Mouse (Mus musculus): ENCODE data around the gene Rsrc1. TPM values are rescaled to one million over a fixed set of nuclear protein-coding genes. Genes with fewer than 3 reads are reported as not detected.

Gene Rsrc1
- total and polyA plus RNA-seq, 2 experiments from 2014 or later = 13.1 to 15.0 TPM

DNA sequence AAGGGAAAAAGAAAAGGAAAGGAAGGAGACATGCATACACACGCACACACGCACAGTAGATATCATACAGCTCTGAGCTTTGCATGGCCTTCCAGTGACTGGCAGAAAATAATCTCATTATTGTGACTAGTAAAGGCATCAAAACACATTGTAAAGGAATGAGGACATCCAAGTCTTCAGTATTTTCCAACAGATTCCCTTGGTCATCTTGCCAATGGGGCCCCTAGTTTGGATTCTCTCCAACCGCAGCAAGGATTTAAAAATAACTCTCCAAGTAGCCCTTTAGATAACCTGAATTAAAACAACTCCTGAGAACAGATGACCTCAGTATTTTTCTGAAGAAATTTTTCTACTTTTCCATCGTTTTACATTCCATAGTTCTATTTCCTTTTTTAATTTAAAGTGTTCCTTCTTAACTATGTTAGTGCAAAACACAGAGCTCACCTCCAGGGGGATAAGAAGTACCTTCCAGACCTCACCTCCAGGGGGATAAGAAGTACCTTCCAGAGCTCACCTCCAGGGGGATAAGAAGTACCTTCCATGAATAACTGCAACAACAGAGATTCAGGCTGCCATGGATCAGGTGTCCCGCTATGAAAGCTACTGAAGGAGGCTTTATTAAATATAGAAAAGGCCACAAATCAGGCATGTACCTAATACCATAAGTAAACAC, 388.4 kb downstream of the Rsrc1 start:
- no peaks in the 10 kb centered on the region for H3K9me3 ChIP-seq (replicated peaks; ENCODE audit: control insufficient read depth, low read length)
- no peak overlapping the region for H3K4me3 ChIP-seq (ENCODE audit: low read depth, low read length)
- TF ChIP-seq CTCF (IDR thresholded peaks at IDR 0.05; ENCODE audit: low read depth) (peak; percentile 32), EP300 (IDR thresholded peaks at IDR 0.05; ENCODE audit: low read depth) (no peak)
- peak overlapping the region; percentile 83 for H3K27ac ChIP-seq (ENCODE audit: low read depth)
- H3K27me3 ChIP-seq (ENCODE audit: control insufficient read depth, insufficient read depth, low read length) = no peaks in the 10 kb centered on the region
- 23% methylated on average over 5 of the region's 5 CpGs for WGBS
- ATAC-seq (ENCODE audit: insufficient read depth, low read depth) = no peak
- H3K4me2 ChIP-seq (ENCODE audit: low read depth, low read length) = peak overlapping the region; percentile 22; the same call in 1 of the 2 replicates
- H3K36me3 ChIP-seq (replicated peaks; ENCODE audit: control insufficient read depth, insufficient read depth, low read length) = no peaks in the 10 kb centered on the region
- H3K4me1 ChIP-seq (ENCODE audit: control insufficient read depth, insufficient read depth) = peaks cover 43% of the 10 kb centered on the region
- no peak overlapping the region; the same call in 1 of the 2 replicates for H3K9ac ChIP-seq (replicated peaks; ENCODE audit: low read depth, low read length)
- DNase-seq (ENCODE audit: low spot score) = peak; percentile 59

DNA sequence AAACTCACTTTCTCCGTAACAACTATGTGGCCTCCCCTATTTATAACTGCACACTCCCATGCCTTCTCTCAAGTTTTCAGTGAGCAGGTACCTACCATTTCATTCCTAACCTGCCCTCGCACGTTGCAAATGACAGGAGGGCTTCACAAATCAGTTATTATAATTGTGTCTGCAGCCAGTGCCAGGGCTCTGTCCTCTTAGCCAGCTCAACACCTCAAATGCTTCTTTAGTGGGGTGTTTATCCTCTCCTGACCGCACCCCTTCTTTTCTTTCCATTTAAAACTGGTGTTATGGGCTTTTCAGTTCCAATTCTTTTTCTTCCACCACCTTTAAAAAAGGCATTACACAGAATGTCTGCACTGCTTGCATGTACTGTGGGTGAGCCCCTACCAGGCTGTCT, 391.0 kb downstream of the Rsrc1 start:
- peak overlapping the region; percentile 12; the same call in 1 of the 2 replicates for H3K4me3 ChIP-seq (ENCODE audit: low read depth, low read length)
- peak overlapping the region; percentile 86 for H3K4me2 ChIP-seq (ENCODE audit: low read depth, low read length)
- WGBS = 30% methylated on average over 4 of the region's 4 CpGs
- no peak for TF ChIP-seq EP300 (IDR thresholded peaks at IDR 0.05; ENCODE audit: low read depth)
- TF ChIP-seq CTCF (IDR thresholded peaks at IDR 0.05; ENCODE audit: low read depth) = no peak
- peaks cover 43% of the 10 kb centered on the region for H3K4me1 ChIP-seq (ENCODE audit: control insufficient read depth, insufficient read depth)
- no peak overlapping the region; the same call in 1 of the 2 replicates for H3K9ac ChIP-seq (replicated peaks; ENCODE audit: low read depth, low read length)
- no peak for DNase-seq (ENCODE audit: low spot score)
- no peaks in the 10 kb centered on the region for H3K9me3 ChIP-seq (replicated peaks; ENCODE audit: control insufficient read depth, low read length)
- no peaks in the 10 kb centered on the region for H3K36me3 ChIP-seq (replicated peaks; ENCODE audit: control insufficient read depth, insufficient read depth, low read length)
- no peak for ATAC-seq (ENCODE audit: insufficient read depth, low read depth)
- no peaks in the 10 kb centered on the region for H3K27me3 ChIP-seq (ENCODE audit: control insufficient read depth, insufficient read depth, low read length)
- peak overlapping the region; percentile 92 for H3K27ac ChIP-seq (ENCODE audit: low read depth)

DNA sequence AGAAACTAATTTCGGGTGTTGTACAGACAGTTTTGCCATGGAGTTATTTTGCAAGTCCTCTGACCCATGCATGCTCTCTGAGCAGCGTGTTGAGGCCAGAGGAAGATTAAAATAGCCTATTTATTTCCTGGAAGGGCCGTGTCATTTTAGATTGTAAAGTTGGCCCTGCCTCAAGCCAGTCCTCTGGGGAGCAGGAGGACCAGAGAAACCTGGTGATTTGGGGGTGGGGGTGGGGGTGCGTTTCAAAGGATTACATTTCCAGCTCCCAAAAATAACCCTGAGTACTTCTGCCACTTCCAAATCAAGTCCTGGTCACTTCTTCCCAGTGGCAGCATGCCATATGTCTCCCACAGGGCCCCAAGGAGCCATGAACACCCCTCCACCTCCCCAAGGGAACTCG, 391.6 kb downstream of the Rsrc1 start:
- TF ChIP-seq EP300 (IDR thresholded peaks at IDR 0.05; ENCODE audit: low read depth) (peak; percentile 80), CTCF (IDR thresholded peaks at IDR 0.05; ENCODE audit: low read depth) (no peak)
- peak; percentile 81 for ATAC-seq (ENCODE audit: insufficient read depth, low read depth)
- no peaks in the 10 kb centered on the region for H3K36me3 ChIP-seq (replicated peaks; ENCODE audit: control insufficient read depth, insufficient read depth, low read length)
- H3K4me1 ChIP-seq (ENCODE audit: control insufficient read depth, insufficient read depth) = peaks cover 39% of the 10 kb centered on the region
- H3K4me3 ChIP-seq (ENCODE audit: low read depth, low read length) = peak overlapping the region; percentile 12; the same call in 1 of the 2 replicates
- H3K4me2 ChIP-seq (ENCODE audit: low read depth, low read length) = peak overlapping the region; percentile 86
- H3K9me3 ChIP-seq (replicated peaks; ENCODE audit: control insufficient read depth, low read length) = no peaks in the 10 kb centered on the region
- peak overlapping the region; percentile 37; the same call in 1 of the 2 replicates for H3K9ac ChIP-seq (replicated peaks; ENCODE audit: low read depth, low read length)
- H3K27me3 ChIP-seq (ENCODE audit: control insufficient read depth, insufficient read depth, low read length) = no peaks in the 10 kb centered on the region
- peak; percentile 87 for DNase-seq (ENCODE audit: low spot score)
- WGBS = 13% methylated on average over 5 of the region's 5 CpGs
- peak overlapping the region; percentile 92 for H3K27ac ChIP-seq (ENCODE audit: low read depth)

DNA sequence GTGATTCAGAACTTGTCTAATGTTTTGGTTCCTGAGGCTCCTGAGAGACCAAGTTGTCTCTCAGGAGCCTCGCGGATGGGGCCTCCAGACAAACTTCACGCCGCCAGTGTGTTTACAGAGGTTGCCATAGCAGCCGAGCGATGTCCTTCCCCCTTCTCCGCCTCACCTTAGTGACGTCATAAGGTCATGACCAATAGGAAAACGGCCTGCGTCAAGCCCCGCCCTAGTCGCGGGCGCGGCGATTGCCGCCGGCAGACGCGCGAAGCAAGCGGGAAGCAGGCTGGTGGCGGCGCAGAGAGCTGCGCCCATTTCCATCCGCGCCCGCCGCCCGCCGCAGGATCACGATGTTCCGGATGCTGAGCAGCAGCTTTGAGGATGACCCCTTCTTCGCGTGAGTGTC, 392.7 kb downstream of the Rsrc1 start, which contains the start of gene Mlf1:
Gene Mlf1, plus strand, starts transcription at position 226 of the 400 bp plus-strand sequence.
- WGBS = under 1% methylated on average over 35 of the region's 35 CpGs
- Histone ChIP-seq H3K36me3 (replicated peaks; ENCODE audit: control insufficient read depth, insufficient read depth, low read length) (no peaks in the 10 kb centered on the region), H3K27ac (ENCODE audit: low read depth) (peak within 1 kb of the TSS; percentile 92), H3K27me3 (ENCODE audit: control insufficient read depth, insufficient read depth, low read length) (no peaks in the 10 kb centered on the region), H3K4me1 (ENCODE audit: control insufficient read depth, insufficient read depth) (peaks cover 31% of the 10 kb centered on the region), H3K9ac (replicated peaks; ENCODE audit: low read depth, low read length) (peak within 1 kb of the TSS; percentile 64), H3K4me2 (ENCODE audit: low read depth, low read length) (peak within 1 kb of the TSS; percentile 86), H3K9me3 (replicated peaks; ENCODE audit: control insufficient read depth, low read length) (no peaks in the 10 kb centered on the region), H3K4me3 (ENCODE audit: low read depth, low read length) (peak within 1 kb of the TSS; percentile 78)
- TF ChIP-seq EP300 (IDR thresholded peaks at IDR 0.05; ENCODE audit: low read depth) (no peak), CTCF (IDR thresholded peaks at IDR 0.05; ENCODE audit: low read depth) (no peak)
- DNase-seq (ENCODE audit: low spot score) = peak; percentile 94
- peak; percentile 87 for ATAC-seq (ENCODE audit: insufficient read depth, low read depth)

DNA sequence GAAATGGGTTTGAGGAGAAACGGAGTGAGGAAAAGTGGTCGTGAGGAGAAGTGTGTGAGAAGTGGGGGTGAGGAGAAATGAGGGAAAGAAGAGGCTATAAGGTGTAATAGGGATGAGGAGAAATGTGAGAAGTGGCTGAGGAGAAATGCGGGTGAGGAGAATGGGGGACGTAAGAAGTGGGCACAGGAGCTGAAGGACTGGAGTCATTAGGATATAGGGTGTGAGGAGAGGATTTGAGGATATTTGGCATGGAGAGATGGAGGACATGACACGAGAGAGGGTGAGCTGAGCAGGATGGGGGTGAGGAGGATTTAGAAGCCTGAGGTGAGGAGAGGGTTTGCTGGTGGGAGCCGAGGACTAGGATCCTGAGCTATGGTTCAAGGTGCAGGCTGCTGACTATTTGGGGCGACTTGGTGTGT, 393.2 kb downstream of the Rsrc1 start:
- Histone ChIP-seq H3K4me1 (ENCODE audit: control insufficient read depth, insufficient read depth) (peaks cover 32% of the 10 kb centered on the region), H3K4me3 (ENCODE audit: low read depth, low read length) (peak overlapping the region; percentile 78), H3K4me2 (ENCODE audit: low read depth, low read length) (peak overlapping the region; percentile 86), H3K27ac (ENCODE audit: low read depth) (peak overlapping the region; percentile 78), H3K36me3 (replicated peaks; ENCODE audit: control insufficient read depth, insufficient read depth, low read length) (no peaks in the 10 kb centered on the region), H3K9ac (replicated peaks; ENCODE audit: low read depth, low read length) (peak overlapping the region; percentile 64), H3K27me3 (ENCODE audit: control insufficient read depth, insufficient read depth, low read length) (no peaks in the 10 kb centered on the region), H3K9me3 (replicated peaks; ENCODE audit: control insufficient read depth, low read length) (no peaks in the 10 kb centered on the region)
- WGBS = 16% methylated on average over 7 of the region's 7 CpGs
- DNase-seq (ENCODE audit: low spot score) = no peak
- no peak for ATAC-seq (ENCODE audit: insufficient read depth, low read depth)
- TF ChIP-seq CTCF (IDR thresholded peaks at IDR 0.05; ENCODE audit: low read depth) = no peak
- no peak for TF ChIP-seq EP300 (IDR thresholded peaks at IDR 0.05; ENCODE audit: low read depth)

All from heart, postnatal 0 days (tissue).